Mouse (Mus musculus): ENCODE measurements around the gene Plppr2. TPM values are rescaled to one million over a fixed set of nuclear protein-coding genes. Genes with fewer than 3 reads are reported as not detected.

Gene Plppr2
- total and polyA plus RNA-seq, 2 experiments from 2014 or later = 95.2 to 147 TPM

DNA sequence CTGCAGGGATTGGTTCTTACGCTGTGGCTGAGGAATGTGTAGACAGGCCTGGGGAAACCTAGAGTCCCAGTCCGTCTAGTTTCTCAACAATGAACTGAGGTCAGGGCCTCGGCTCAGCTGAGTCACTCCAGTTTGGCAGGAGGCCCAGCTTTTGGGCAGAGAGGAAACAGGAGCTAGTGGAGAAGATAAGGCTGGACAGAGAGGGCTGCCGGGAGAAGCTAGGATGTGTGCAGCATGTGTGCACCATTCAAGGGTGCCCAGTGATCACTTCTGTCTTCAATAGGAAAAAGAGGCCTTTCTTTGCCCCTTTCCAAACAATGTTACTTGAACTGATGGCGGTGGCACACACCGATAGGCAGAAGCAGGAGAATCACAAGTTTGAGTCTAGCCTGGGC lies 12.7 kb upstream of the Plppr2 start:
- Histone ChIP-seq H3K4me2 (ENCODE audit: low read depth, low read length) (no peak overlapping the region), H3K9ac (replicated peaks; ENCODE audit: low read length) (no peak overlapping the region), H3K9me3 (ENCODE audit: low read length) (no peaks in the 10 kb centered on the region), H3K36me3 (ENCODE audit: insufficient read depth, low read length) (no peaks in the 10 kb centered on the region), H3K27me3 (ENCODE audit: insufficient read depth, low read length) (no peaks in the 10 kb centered on the region), H3K4me3 (ENCODE audit: low read length) (no peak overlapping the region), H3K4me1 (ENCODE audit: insufficient read depth, low read length) (peaks cover 6% of the 10 kb centered on the region), H3K27ac (no peak overlapping the region)
- ATAC-seq (no peak), DNase-seq (ENCODE audit: low spot score) (peak; percentile 28)
- TF ChIP-seq CTCF (IDR thresholded peaks at IDR 0.05; ENCODE audit: low read depth) = no peak
- WGBS = 59% methylated on average over 6 of the region's 6 CpGs

DNA sequence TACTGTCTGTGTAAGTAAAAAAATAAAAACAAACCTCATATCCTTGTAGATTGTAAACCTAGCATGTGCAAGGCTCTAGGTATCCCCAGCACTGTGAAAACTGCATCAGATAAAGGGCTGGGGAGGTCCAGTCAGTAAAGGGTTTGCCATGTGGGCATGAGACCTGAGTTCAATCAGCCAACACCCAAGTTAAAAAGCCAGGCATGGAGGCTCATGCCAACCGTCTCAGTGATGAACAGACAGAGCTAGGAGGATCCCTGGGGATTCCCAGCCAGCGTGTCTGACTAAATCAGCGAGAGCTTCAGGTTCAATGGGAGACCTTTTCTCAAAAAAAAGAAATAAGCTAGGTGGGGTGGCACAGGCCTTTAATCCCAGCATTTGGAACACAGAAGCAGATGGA lies 11.8 kb upstream of the Plppr2 start:
- peaks cover 6% of the 10 kb centered on the region for H3K4me1 ChIP-seq (ENCODE audit: insufficient read depth, low read length)
- ATAC-seq (no peak), DNase-seq (ENCODE audit: low spot score) (no peak)
- TF ChIP-seq CTCF (IDR thresholded peaks at IDR 0.05; ENCODE audit: low read depth) = no peak
- no peak overlapping the region for H3K4me3 ChIP-seq (ENCODE audit: low read length)
- H3K9ac ChIP-seq (replicated peaks; ENCODE audit: low read length) = no peak overlapping the region
- H3K9me3 ChIP-seq (ENCODE audit: low read length) = no peaks in the 10 kb centered on the region
- no peak overlapping the region for H3K4me2 ChIP-seq (ENCODE audit: low read depth, low read length)
- H3K27ac ChIP-seq = no peak overlapping the region
- no peaks in the 10 kb centered on the region for H3K36me3 ChIP-seq (ENCODE audit: insufficient read depth, low read length)
- WGBS = 85% methylated on average over 3 of the region's 3 CpGs
- H3K27me3 ChIP-seq (ENCODE audit: insufficient read depth, low read length) = no peaks in the 10 kb centered on the region

DNA sequence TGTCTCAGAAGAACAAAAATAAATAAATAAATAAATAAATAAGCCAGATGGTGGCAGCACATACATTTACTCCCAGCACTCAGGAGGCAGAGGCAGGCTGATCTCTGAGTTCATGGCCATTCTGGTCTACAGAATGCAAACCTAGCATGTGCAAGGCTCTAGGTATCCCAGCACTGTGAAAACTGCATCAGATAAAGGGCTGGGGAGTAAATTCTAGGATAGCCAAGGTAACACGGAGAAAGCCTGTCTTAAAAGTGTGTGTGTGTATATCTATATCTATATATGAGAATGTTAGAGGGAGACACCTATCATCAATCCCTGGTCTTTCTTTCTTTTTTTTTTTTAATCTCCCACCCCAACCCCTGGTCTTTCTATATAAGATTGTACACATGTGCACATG lies 11.3 kb upstream of the Plppr2 start:
- no peak for TF ChIP-seq CTCF (IDR thresholded peaks at IDR 0.05; ENCODE audit: low read depth)
- Histone ChIP-seq H3K27me3 (ENCODE audit: insufficient read depth, low read length) (no peaks in the 10 kb centered on the region), H3K9ac (replicated peaks; ENCODE audit: low read length) (no peak overlapping the region), H3K27ac (no peak overlapping the region), H3K36me3 (ENCODE audit: insufficient read depth, low read length) (no peaks in the 10 kb centered on the region), H3K4me1 (ENCODE audit: insufficient read depth, low read length) (peaks cover 6% of the 10 kb centered on the region), H3K4me2 (ENCODE audit: low read depth, low read length) (no peak overlapping the region), H3K4me3 (ENCODE audit: low read length) (no peak overlapping the region), H3K9me3 (ENCODE audit: low read length) (no peaks in the 10 kb centered on the region)
- DNase-seq (ENCODE audit: low spot score) = no peak
- no peak for ATAC-seq
- WGBS = 100% methylated on average over 1 of the region's 1 CpGs

DNA sequence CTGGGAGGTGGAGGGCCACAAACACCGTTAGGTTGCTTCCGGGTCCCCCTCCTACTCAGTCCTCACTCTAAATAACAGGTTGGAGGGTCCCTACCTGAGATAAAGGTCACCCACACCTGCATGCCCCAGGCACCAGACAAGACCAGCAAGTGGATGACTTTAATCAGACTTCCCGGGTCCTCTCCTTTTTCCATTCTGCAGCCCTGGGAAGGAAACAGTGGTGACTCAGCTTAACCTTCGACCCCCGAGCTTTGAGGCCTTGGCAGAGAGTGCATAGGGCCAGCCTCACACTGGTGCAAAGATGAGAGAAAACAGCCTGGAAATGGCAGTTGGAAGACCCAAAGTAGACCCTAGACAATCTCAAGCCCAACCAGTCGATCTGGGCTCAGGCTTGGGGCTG lies 10.7 kb upstream of the Plppr2 start:
- Histone ChIP-seq H3K36me3 (ENCODE audit: insufficient read depth, low read length) (no peaks in the 10 kb centered on the region), H3K4me3 (ENCODE audit: low read length) (peak overlapping the region; percentile 51; the same call in 1 of the 2 replicates), H3K27me3 (ENCODE audit: insufficient read depth, low read length) (no peaks in the 10 kb centered on the region), H3K9ac (replicated peaks; ENCODE audit: low read length) (no peak overlapping the region; the same call in 1 of the 2 replicates), H3K4me2 (ENCODE audit: low read depth, low read length) (peak overlapping the region; percentile 67), H3K27ac (no peak overlapping the region; the same call in 1 of the 2 replicates), H3K9me3 (ENCODE audit: low read length) (no peaks in the 10 kb centered on the region), H3K4me1 (ENCODE audit: insufficient read depth, low read length) (peaks cover 6% of the 10 kb centered on the region)
- no peak for DNase-seq (ENCODE audit: low spot score)
- ATAC-seq = no peak
- WGBS = 81% methylated on average over 6 of the region's 6 CpGs
- TF ChIP-seq CTCF (IDR thresholded peaks at IDR 0.05; ENCODE audit: low read depth) = no peak

DNA sequence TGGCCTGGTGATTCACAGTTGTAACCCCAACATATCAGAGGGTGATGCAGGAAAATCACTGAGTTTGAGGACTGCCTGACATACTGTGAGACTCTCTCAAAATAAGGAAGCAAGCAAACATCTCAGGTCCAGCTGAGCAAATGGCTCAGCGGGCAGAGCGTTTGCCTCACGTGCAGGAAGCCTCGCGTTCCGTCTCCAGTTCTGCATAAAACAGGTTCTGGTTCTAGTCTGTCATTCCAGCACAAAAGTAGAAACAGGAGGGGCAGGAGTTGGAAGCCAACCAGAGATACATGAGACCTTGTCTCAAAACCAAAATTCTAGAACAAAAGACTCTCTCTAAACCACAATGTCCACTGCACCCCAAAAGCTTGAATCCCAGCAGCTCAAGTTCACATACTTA lies 10.0 kb upstream of the Plppr2 start:
- WGBS = 0% methylated on average over 6 of the region's 6 CpGs
- H3K27ac ChIP-seq = peak overlapping the region; percentile 80
- H3K27me3 ChIP-seq (ENCODE audit: insufficient read depth, low read length) = no peaks in the 10 kb centered on the region
- no peaks in the 10 kb centered on the region for H3K9me3 ChIP-seq (ENCODE audit: low read length)
- no peaks in the 10 kb centered on the region for H3K36me3 ChIP-seq (ENCODE audit: insufficient read depth, low read length)
- peak overlapping the region; percentile 67 for H3K4me2 ChIP-seq (ENCODE audit: low read depth, low read length)
- ATAC-seq (0 out of 2 replicates have a peak, but pooled peaks have one; percentile 0), DNase-seq (ENCODE audit: low spot score) (no peak)
- H3K4me3 ChIP-seq (ENCODE audit: low read length) = peak overlapping the region; percentile 51
- H3K9ac ChIP-seq (replicated peaks; ENCODE audit: low read length) = peak overlapping the region; percentile 58
- TF ChIP-seq CTCF (IDR thresholded peaks at IDR 0.05; ENCODE audit: low read depth) = no peak
- peaks cover 6% of the 10 kb centered on the region for H3K4me1 ChIP-seq (ENCODE audit: insufficient read depth, low read length)

DNA sequence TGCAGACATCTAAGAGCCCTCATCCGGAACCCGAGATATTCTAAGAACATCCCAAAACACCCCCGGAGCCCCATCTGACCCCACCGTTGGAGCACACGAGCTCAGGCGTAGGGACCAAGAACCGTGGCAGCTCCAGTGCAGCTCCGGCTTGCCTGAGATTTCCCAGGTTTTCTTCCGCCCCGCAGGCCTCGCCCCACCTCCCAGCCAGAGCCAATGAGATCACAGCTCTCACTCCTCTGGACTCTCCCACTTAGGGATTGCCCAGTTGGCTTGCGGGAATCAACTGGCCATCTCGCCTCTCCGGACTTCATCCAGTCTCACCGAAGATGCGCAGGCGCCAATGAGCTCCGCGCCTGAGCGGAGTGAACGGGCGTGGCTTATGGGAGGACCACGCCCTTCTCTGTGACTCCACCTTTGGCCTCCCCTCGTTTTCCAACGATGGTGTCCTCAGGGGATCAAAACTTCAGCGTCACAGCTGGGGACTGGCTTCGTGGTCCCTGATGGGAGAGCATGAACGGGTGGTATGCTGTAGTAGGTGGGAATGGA lies 9.6 kb upstream of the Plppr2 start, which contains the start of the genes Ccdc159 and Tmem205:
TSS of gene Ccdc159 (plus strand) at position 264 of the 546 bp plus-strand sequence.
TSS of gene Tmem205 (minus strand) at position 349 of the 546 bp plus-strand sequence.
- H3K4me1 ChIP-seq (ENCODE audit: insufficient read depth, low read length) = peaks cover 6% of the 10 kb centered on the region
- no peak for TF ChIP-seq CTCF (IDR thresholded peaks at IDR 0.05; ENCODE audit: low read depth)
- WGBS = 0% methylated on average over 28 of the region's 28 CpGs
- H3K4me2 ChIP-seq (ENCODE audit: low read depth, low read length) = peak within 1 kb of the TSS; percentile 67
- no peaks in the 10 kb centered on the region for H3K36me3 ChIP-seq (ENCODE audit: insufficient read depth, low read length)
- no peaks in the 10 kb centered on the region for H3K27me3 ChIP-seq (ENCODE audit: insufficient read depth, low read length)
- DNase-seq (ENCODE audit: low spot score) (peak; percentile 98), ATAC-seq (peak; percentile 99)
- H3K27ac ChIP-seq = peak within 1 kb of the TSS; percentile 80
- peak within 1 kb of the TSS; percentile 51 for H3K4me3 ChIP-seq (ENCODE audit: low read length)
- no peaks in the 10 kb centered on the region for H3K9me3 ChIP-seq (ENCODE audit: low read length)
- peak within 1 kb of the TSS; percentile 58 for H3K9ac ChIP-seq (replicated peaks; ENCODE audit: low read length)

DNA sequence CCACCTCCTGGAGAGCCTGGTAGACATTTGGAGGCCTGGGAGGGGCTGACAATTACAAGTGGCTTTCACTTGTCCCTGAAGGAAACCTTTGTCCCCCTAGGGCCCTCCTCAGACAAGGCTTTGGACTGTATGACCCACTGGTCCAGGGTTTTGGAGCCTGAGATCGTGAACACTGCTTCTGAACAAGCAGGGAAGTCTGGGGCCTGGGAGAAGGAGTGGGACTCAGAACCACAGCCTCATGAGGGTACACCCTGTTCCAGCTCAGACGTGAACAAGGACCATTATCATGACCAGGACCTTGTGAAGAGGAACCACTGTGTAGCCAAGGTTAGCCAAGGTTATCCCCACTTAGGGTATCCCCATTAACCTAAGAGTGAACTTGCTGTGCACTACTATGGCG lies 7.6 kb upstream of the Plppr2 start:
- no peak for DNase-seq (ENCODE audit: low spot score)
- Histone ChIP-seq H3K4me3 (ENCODE audit: low read length) (no peak overlapping the region), H3K9ac (replicated peaks; ENCODE audit: low read length) (no peak overlapping the region), H3K27me3 (ENCODE audit: insufficient read depth, low read length) (no peaks in the 10 kb centered on the region), H3K4me1 (ENCODE audit: insufficient read depth, low read length) (peaks cover 6% of the 10 kb centered on the region), H3K36me3 (ENCODE audit: insufficient read depth, low read length) (no peaks in the 10 kb centered on the region), H3K27ac (no peak overlapping the region), H3K4me2 (ENCODE audit: low read depth, low read length) (no peak overlapping the region), H3K9me3 (ENCODE audit: low read length) (no peaks in the 10 kb centered on the region)
- ATAC-seq = no peak
- no peak for TF ChIP-seq CTCF (IDR thresholded peaks at IDR 0.05; ENCODE audit: low read depth)
- 87% methylated on average over 3 of the region's 3 CpGs for WGBS

Measured in hindbrain, postnatal 0 days (tissue).